Comparison of ENCODE assay signal across 8 mouse cellular contexts in the genomic region with DNA sequence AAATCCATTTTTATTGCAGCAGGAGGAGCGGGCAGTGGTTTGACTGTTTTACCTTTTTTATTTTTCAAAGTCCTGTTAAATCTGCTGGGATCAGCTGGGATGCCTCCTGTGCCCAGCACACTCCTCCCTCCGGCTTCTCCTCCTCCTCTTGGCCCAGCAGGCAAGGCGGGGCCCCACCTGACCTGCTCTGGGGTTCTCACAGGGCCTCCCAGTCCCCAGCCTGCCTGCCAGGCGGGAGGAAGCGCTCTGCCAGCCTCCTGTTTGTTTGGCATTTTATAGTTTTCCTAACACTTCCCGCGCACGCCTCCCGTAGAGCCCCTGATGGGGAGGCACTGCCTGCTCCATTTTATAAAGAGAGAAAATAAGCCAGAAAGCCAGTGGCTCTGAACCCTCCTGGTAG. TPM values are rescaled to one million over a fixed set of nuclear protein-coding genes. Genes with fewer than 3 reads are reported as not detected.
DNase-seq lines count a peak whose midpoint lies in the region; ATAC-seq and TF ChIP-seq lines count a peak whose summit lies in the region.

No protein-coding gene starts in this region.

- TF ChIP-seq POLR2A in olfactory bulb, adult 2 months (IDR thresholded peaks at IDR 0.05; ENCODE audit: insufficient read depth, low read depth, low read length): no peak

- peaks cover 39% of the 10 kb centered on the region for H3K4me1 ChIP-seq in embryonic facial prominence, embryonic 11.5 days (ENCODE audit: control insufficient read depth, insufficient read depth, low read length)
- H3K4me1 ChIP-seq in hindbrain, embryonic 11.5 days (replicated peaks; ENCODE audit: control insufficient read depth, insufficient read depth, low read length): peaks cover 33% of the 10 kb centered on the region
- peaks cover 98% of the 10 kb centered on the region for H3K4me1 ChIP-seq in limb, embryonic 12.5 days (replicated peaks)
- peaks cover 81% of the 10 kb centered on the region for H3K4me1 ChIP-seq in olfactory bulb, adult 2 months (ENCODE audit: control insufficient read depth, insufficient read depth, low read length)

- no peaks in the 10 kb centered on the region for H3K9me3 ChIP-seq in embryonic facial prominence, embryonic 11.5 days (replicated peaks; ENCODE audit: control insufficient read depth, low read length)
- no peaks in the 10 kb centered on the region for H3K9me3 ChIP-seq in hindbrain, embryonic 11.5 days (ENCODE audit: control insufficient read depth, low read length)
- H3K9me3 ChIP-seq in limb, embryonic 12.5 days: no peaks in the 10 kb centered on the region

- no peaks in the 10 kb centered on the region for H3K36me3 ChIP-seq in embryonic facial prominence, embryonic 11.5 days (replicated peaks; ENCODE audit: control insufficient read depth, insufficient read depth, low read depth, low read length)
- no peaks in the 10 kb centered on the region for H3K36me3 ChIP-seq in hindbrain, embryonic 11.5 days (ENCODE audit: control insufficient read depth, insufficient read depth, low read length)
- no peaks in the 10 kb centered on the region for H3K36me3 ChIP-seq in limb, embryonic 12.5 days

- peak; percentile 62 for DNase-seq in retina, postnatal 1 day
- DNase-seq in retina, embryonic 14.5 days (ENCODE audit: low spot score): no peak
- DNase-seq in embryonic facial prominence, embryonic 11.5 days (ENCODE audit: low spot score): no peak
- DNase-seq in hindbrain, embryonic 11.5 days (ENCODE audit: low spot score): peak; percentile 38
- DNase-seq in frontal cortex, postnatal 14 days (ENCODE audit: low spot score in 2 of 2): no peak

- H3K9ac ChIP-seq in embryonic facial prominence, embryonic 11.5 days (replicated peaks; ENCODE audit: low read length): no peak overlapping the region; the same call in 1 of the 2 replicates
- H3K9ac ChIP-seq in hindbrain, embryonic 11.5 days (ENCODE audit: low read depth, low read length): no peak overlapping the region
- H3K9ac ChIP-seq in limb, embryonic 12.5 days (replicated peaks): no peak overlapping the region

- ATAC-seq in embryonic facial prominence, embryonic 11.5 days (replicated peaks; ENCODE audit: insufficient number of reproducible peaks, low FRiP score, low TSS enrichment, low read depth): no peak
- no peak for ATAC-seq in hindbrain, embryonic 11.5 days (ENCODE audit: low FRiP score)
- ATAC-seq in limb, embryonic 12.5 days (ENCODE audit: insufficient number of reproducible peaks, insufficient read depth, low FRiP score, low TSS enrichment, low read depth): no peak
- no peak for ATAC-seq in activated CD4-positive, CD25-positive, alpha-beta regulatory T cell, adult 4 months

- H3K4me3 ChIP-seq in embryonic facial prominence, embryonic 11.5 days (ENCODE audit: low read depth, low read length): no peak overlapping the region
- no peak overlapping the region for H3K4me3 ChIP-seq in hindbrain, embryonic 11.5 days (ENCODE audit: low read depth, low read length)
- H3K4me3 ChIP-seq in limb, embryonic 12.5 days (replicated peaks): no peak overlapping the region
- no peak overlapping the region for H3K4me3 ChIP-seq in olfactory bulb, adult 2 months (ENCODE audit: insufficient read depth, low read depth, low read length)

- no peak overlapping the region; the same call in 1 of the 2 replicates for H3K4me2 ChIP-seq in embryonic facial prominence, embryonic 11.5 days (ENCODE audit: low read depth, low read length)
- no peak overlapping the region for H3K4me2 ChIP-seq in hindbrain, embryonic 11.5 days (replicated peaks; ENCODE audit: low read depth, low read length)
- peak overlapping the region; percentile 34 for H3K4me2 ChIP-seq in limb, embryonic 12.5 days

- TF ChIP-seq CTCF in olfactory bulb, adult 2 months (IDR thresholded peaks at IDR 0.05; ENCODE audit: insufficient read depth, low read depth, low read length): no peak

- 17% methylated on average over 9 of the region's 9 CpGs for WGBS in embryonic facial prominence, embryonic 11.5 days
- WGBS in hindbrain, embryonic 11.5 days: 7% methylated on average over 9 of the region's 9 CpGs
- 5% methylated on average over 9 of the region's 9 CpGs for WGBS in limb, embryonic 12.5 days
- 20% methylated on average over 9 of the region's 9 CpGs for WGBS in olfactory bulb, adult 2 months

- H3K27me3 ChIP-seq in embryonic facial prominence, embryonic 11.5 days (ENCODE audit: control insufficient read depth, insufficient read depth, low read length): no peaks in the 10 kb centered on the region; the same call in 1 of the 2 replicates
- H3K27me3 ChIP-seq in hindbrain, embryonic 11.5 days (ENCODE audit: control insufficient read depth, insufficient read depth, low read length): peaks cover 2% of the 10 kb centered on the region; the same call in 1 of the 2 replicates
- H3K27me3 ChIP-seq in limb, embryonic 12.5 days: peaks cover 64% of the 10 kb centered on the region

- H3K27ac ChIP-seq in embryonic facial prominence, embryonic 11.5 days (replicated peaks; ENCODE audit: low read depth, low read length): 0 out of 2 replicates have a peak overlapping the region, but pooled peaks have one; percentile 6
- H3K27ac ChIP-seq in hindbrain, embryonic 11.5 days (ENCODE audit: low read depth, low read length): peak overlapping the region; percentile 86; the same call in 1 of the 2 replicates
- H3K27ac ChIP-seq in limb, embryonic 12.5 days: peak overlapping the region; percentile 84
- 0 out of 2 replicates have a peak overlapping the region, but pooled peaks have one; percentile 34 for H3K27ac ChIP-seq in olfactory bulb, adult 2 months (ENCODE audit: insufficient read depth, low read depth, low read length)

RNA-seq across cellular contexts. Expression of gene Flrt1, which starts 30.5 kb away (rescaled TPM):
- 3.0 and 4.4 TPM in 2 replicates for polyA plus RNA-seq in embryonic facial prominence, embryonic 11.5 days (2014; fragmentation: Nextera tagmentation; extraction: Ambion mirVana)
- 4.6 and 5.6 TPM in 2 replicates for polyA plus RNA-seq in hindbrain, embryonic 11.5 days (2014; fragmentation: Nextera tagmentation; extraction: Ambion mirVana)
- 3.5 and 4.4 TPM in 2 replicates for polyA plus RNA-seq in limb, embryonic 12.5 days (2016; fragmentation: Nextera tagmentation; extraction: Ambion mirVana)
- not detected in 2 replicates for polyA plus RNA-seq in olfactory bulb, adult 2 months (2012; ENCODE audit: insufficient read depth, insufficient read length, low replicate concordance, missing spikeins)
- not detected for polyA plus RNA-seq in activated CD4-positive, CD25-positive, alpha-beta regulatory T cell, adult 4 months (2017; shearing (Covaris generic))

Comparison
In these comparisons a context has a peak if more than half of its experiments do, and no peak if none do; other contexts are left out.
1. DNase-seq: peak in retina, postnatal 1 day (single experiment) and hindbrain, embryonic 11.5 days (single experiment); none in retina, embryonic 14.5 days (single experiment), embryonic facial prominence, embryonic 11.5 days (single experiment) and frontal cortex, postnatal 14 days (0 of 2).
2. H3K27ac ChIP-seq: peak in every context shown above with its lines; median percentile 86 in hindbrain, embryonic 11.5 days; 84 in limb, embryonic 12.5 days; 34 in olfactory bulb, adult 2 months; 6 in embryonic facial prominence, embryonic 11.5 days.